Mouse (Mus musculus) limb, embryonic 12.5 days (tissue): ENCODE data around the gene Gpr3. TPM values are rescaled to one million over a fixed set of nuclear protein-coding genes. Genes with fewer than 3 reads are reported as not detected.
A peak's percentile ranks its signal among the peaks of the same experiment; 100 is the strongest.

Experiments used
- ATAC-seq: fragments of 200-750 bp; cut with Nextera tagmentation; 2 replicates; pipeline ENCODE4 v1.8.0; 2017; ENCODE audit warnings: low read depth, moderate TSS enrichment; ENCODE audit not compliant: insufficient number of reproducible peaks, insufficient read depth, low FRiP score, low TSS enrichment
- H3K27ac ChIP-seq: fragments of 300-500 bp; sonication (generic); 2 replicates; pipeline ENCODE4 v1.5.1; 2016; ENCODE audit warnings: mild to moderate bottlenecking, moderate library complexity
- H3K27me3 ChIP-seq: fragments of 300-500 bp; sonication (generic); 2 replicates; pipeline ENCODE4 v1.6.1; 2016; ENCODE audit warnings: mild to moderate bottlenecking, moderate library complexity
- H3K36me3 ChIP-seq: fragments of 300-500 bp; sonication (generic); 2 replicates; pipeline ENCODE4 v1.6.1; 2016; ENCODE audit warnings: mild to moderate bottlenecking, moderate library complexity
- H3K4me1 ChIP-seq: fragments of 300-500 bp; sonication (generic); replicated peaks from 2 replicates; pipeline ENCODE4 v1.6.1; 2016
- H3K4me2 ChIP-seq: fragments of 300-500 bp; sonication (generic); 2 replicates; pipeline ENCODE4 v1.6.1; 2016; ENCODE audit warnings: mild to moderate bottlenecking, moderate library complexity
- H3K4me3 ChIP-seq: fragments of 300-500 bp; sonication (generic); replicated peaks from 2 replicates; pipeline ENCODE4 v1.5.1; 2016; ENCODE audit warnings: mild to moderate bottlenecking
- H3K9ac ChIP-seq: fragments of 300-500 bp; sonication (generic); replicated peaks from 2 replicates; pipeline ENCODE4 v1.6.1; 2016; ENCODE audit warnings: mild to moderate bottlenecking, moderate library complexity
- H3K9me3 ChIP-seq: fragments of 300-500 bp; sonication (generic); 2 replicates; pipeline ENCODE4 v1.6.1; 2016; ENCODE audit warnings: mild to moderate bottlenecking, moderate library complexity
- WGBS: fragments of 180-500 bp; shearing (Covaris S2); methylation state at CpG from one replicate; pipeline ENCODE4 v1.1.7; 2016; 5-methylcytosine and 5-hydroxymethylcytosine counted together
- polyA plus RNA-seq: library from polyadenylated mRNA; unstranded; fragments of >200 nt; fragmentation: Nextera tagmentation; extraction: Ambion mirVana; gene quantifications from 2 replicates; pipeline ENCODE4 v1.2.1, GENCODE M21; 2016

The Gpr3 gene
- polyA plus RNA-seq, 1 experiment from 2014 or later = 0.24 TPM

- ATAC-seq = no peak
- H3K27ac ChIP-seq = no peak overlapping the region
These were observed 21.1 kb upstream of the Gpr3 start for GRCm38 (mm10) chr4:133233285-133233976.

GRCm38 (mm10) chr4:133229582-133229981, 17.2 kb upstream of the Gpr3 start:
- no peaks in the 10 kb centered on the region for H3K36me3 ChIP-seq
- H3K9me3 ChIP-seq = no peaks in the 10 kb centered on the region
- H3K4me1 ChIP-seq = peaks cover 9% of the 10 kb centered on the region
- no peak overlapping the region for H3K9ac ChIP-seq
- 0 out of 2 replicates have a peak overlapping the region, but pooled peaks have one; percentile 14 for H3K27ac ChIP-seq
- H3K27me3 ChIP-seq = peaks cover 7% of the 10 kb centered on the region; the same call in 1 of the 2 replicates
- no peak overlapping the region for H3K4me3 ChIP-seq
- WGBS = 37% methylated on average over 8 of the region's 8 CpGs
- no peak overlapping the region for H3K4me2 ChIP-seq
- ATAC-seq = 0 out of 2 replicates have a peak, but pooled peaks have one; percentile 53

More at GRCm38 (mm10) chr4:133233285-133233976, 21.1 kb upstream of the Gpr3 start:
- Histone ChIP-seq H3K4me2 (no peak overlapping the region), H3K4me1 (peaks cover 9% of the 10 kb centered on the region), H3K9me3 (no peaks in the 10 kb centered on the region), H3K36me3 (no peaks in the 10 kb centered on the region), H3K27me3 (peaks cover 14% of the 10 kb centered on the region; the same call in 1 of the 2 replicates), H3K4me3 (no peak overlapping the region), H3K9ac (no peak overlapping the region)
- 36% methylated on average over 10 of the region's 10 CpGs for WGBS

- no peak overlapping the region for H3K4me3 ChIP-seq
- H3K9me3 ChIP-seq = no peaks in the 10 kb centered on the region
- no peaks in the 10 kb centered on the region for H3K36me3 ChIP-seq
- peaks cover 16% of the 10 kb centered on the region; the same call in 1 of the 2 replicates for H3K4me1 ChIP-seq
- WGBS = 70% methylated on average over 8 of the region's 8 CpGs
- no peak overlapping the region for H3K27ac ChIP-seq
- ATAC-seq = no peak
- peaks cover 8% of the 10 kb centered on the region; the same call in 1 of the 2 replicates for H3K27me3 ChIP-seq
- H3K4me2 ChIP-seq = no peak overlapping the region
- H3K9ac ChIP-seq = no peak overlapping the region
These were observed 15.3 kb upstream of the Gpr3 start for GRCm38 (mm10) chr4:133227636-133228035.

GRCm38 (mm10) chr4:133226073-133226472, 13.7 kb upstream of the Gpr3 start:
- WGBS = 73% methylated on average over 10 of the region's 10 CpGs
- H3K4me1 ChIP-seq = peaks cover 22% of the 10 kb centered on the region
- H3K27ac ChIP-seq = no peak overlapping the region
- no peak overlapping the region for H3K4me3 ChIP-seq
- no peaks in the 10 kb centered on the region for H3K9me3 ChIP-seq
- H3K4me2 ChIP-seq = no peak overlapping the region
- no peaks in the 10 kb centered on the region for H3K36me3 ChIP-seq
- no peak for ATAC-seq
- no peak overlapping the region for H3K9ac ChIP-seq
- H3K27me3 ChIP-seq = peaks cover 20% of the 10 kb centered on the region

GRCm38 (mm10) chr4:133223875-133224274, 11.5 kb upstream of the Gpr3 start:
- H3K9me3 ChIP-seq = no peaks in the 10 kb centered on the region
- peak overlapping the region; percentile 40 for H3K9ac ChIP-seq
- H3K36me3 ChIP-seq = no peaks in the 10 kb centered on the region
- 50% methylated on average over 5 of the region's 5 CpGs for WGBS
- no peak overlapping the region for H3K4me2 ChIP-seq
- H3K27ac ChIP-seq = no peak overlapping the region; the same call in 1 of the 2 replicates
- peaks cover 19% of the 10 kb centered on the region for H3K4me1 ChIP-seq
- no peak overlapping the region for H3K4me3 ChIP-seq
- peaks cover 35% of the 10 kb centered on the region for H3K27me3 ChIP-seq
- ATAC-seq = no peak

GRCm38 (mm10) chr4:133221701-133222100, 9.4 kb upstream of the Gpr3 start:
- 80% methylated on average over 8 of the region's 8 CpGs for WGBS
- Histone ChIP-seq H3K9ac (no peak overlapping the region), H3K27me3 (peaks cover 35% of the 10 kb centered on the region), H3K27ac (no peak overlapping the region), H3K4me2 (no peak overlapping the region), H3K9me3 (no peaks in the 10 kb centered on the region), H3K4me1 (peaks cover 19% of the 10 kb centered on the region), H3K36me3 (no peaks in the 10 kb centered on the region), H3K4me3 (no peak overlapping the region)
- no peak for ATAC-seq

- Histone ChIP-seq H3K36me3 (no peaks in the 10 kb centered on the region), H3K4me1 (peaks cover 19% of the 10 kb centered on the region), H3K27ac (peak overlapping the region; percentile 17; the same call in 1 of the 2 replicates), H3K4me2 (peak overlapping the region; percentile 79), H3K27me3 (peaks cover 35% of the 10 kb centered on the region), H3K4me3 (peak overlapping the region; percentile 42), H3K9ac (peak overlapping the region; percentile 56), H3K9me3 (no peaks in the 10 kb centered on the region)
- 3% methylated on average over 25 of the region's 25 CpGs for WGBS
- peak; percentile 32 for ATAC-seq
These were observed 8.3 kb upstream of the Gpr3 start for GRCm38 (mm10) chr4:133220656-133221055.

- ATAC-seq = no peak
- H3K9ac ChIP-seq = no peak overlapping the region
- no peaks in the 10 kb centered on the region for H3K36me3 ChIP-seq
- 85% methylated on average over 3 of the region's 3 CpGs for WGBS
- H3K9me3 ChIP-seq = no peaks in the 10 kb centered on the region
- peaks cover 48% of the 10 kb centered on the region for H3K27me3 ChIP-seq
- H3K4me1 ChIP-seq = peaks cover 12% of the 10 kb centered on the region
- H3K27ac ChIP-seq = no peak overlapping the region
- H3K4me3 ChIP-seq = no peak overlapping the region
- H3K4me2 ChIP-seq = no peak overlapping the region
These were observed 6.4 kb upstream of the Gpr3 start for GRCm38 (mm10) chr4:133218745-133219144.

GRCm38 (mm10) chr4:133217641-133218040, 5.3 kb upstream of the Gpr3 start:
- Histone ChIP-seq H3K9ac (no peak overlapping the region), H3K36me3 (no peaks in the 10 kb centered on the region), H3K4me1 (peaks cover 21% of the 10 kb centered on the region), H3K27me3 (peaks cover 53% of the 10 kb centered on the region), H3K27ac (no peak overlapping the region), H3K4me3 (no peak overlapping the region), H3K4me2 (no peak overlapping the region), H3K9me3 (no peaks in the 10 kb centered on the region)
- ATAC-seq = no peak
- WGBS = 2% methylated on average over 5 of the region's 5 CpGs

- peak overlapping the region; percentile 99 for H3K4me2 ChIP-seq
- H3K27me3 ChIP-seq = peaks cover 53% of the 10 kb centered on the region
- no peak overlapping the region for H3K9ac ChIP-seq
- peaks cover 19% of the 10 kb centered on the region for H3K4me1 ChIP-seq
- H3K36me3 ChIP-seq = no peaks in the 10 kb centered on the region
- H3K27ac ChIP-seq = no peak overlapping the region
- no peak for ATAC-seq
- H3K9me3 ChIP-seq = no peaks in the 10 kb centered on the region
- peak overlapping the region; percentile 76; the same call in 1 of the 2 replicates for H3K4me3 ChIP-seq
- 11% methylated on average over 10 of the region's 10 CpGs for WGBS
These were observed 1.3 kb upstream of the Gpr3 start for GRCm38 (mm10) chr4:133213661-133214060.

GRCm38 (mm10) chr4:133213268-133213590, 893 bp upstream of the Gpr3 start:
- peaks cover 53% of the 10 kb centered on the region for H3K27me3 ChIP-seq
- no peak overlapping the region for H3K9ac ChIP-seq
- H3K9me3 ChIP-seq = no peaks in the 10 kb centered on the region
- peak overlapping the region; percentile 99 for H3K4me2 ChIP-seq
- no peak overlapping the region for H3K27ac ChIP-seq
- ATAC-seq = no peak
- peaks cover 19% of the 10 kb centered on the region for H3K4me1 ChIP-seq
- 2% methylated on average over 9 of the region's 9 CpGs for WGBS
- peak overlapping the region; percentile 76 for H3K4me3 ChIP-seq
- H3K36me3 ChIP-seq = no peaks in the 10 kb centered on the region
